Mouse (Mus musculus) spleen, embryonic (tissue): ENCODE results near the gene Tmco2.
"Not testable (repeated sequence)": the region's sequence is repeated elsewhere in the genome, so short reads cannot be mapped to it uniquely, and the experiment has no call there.

ENCODE experiments used
- CTCF ChIA-PET: fragments of 350-600 bp; sonication (Branson Sonifier 250); formaldehyde crosslinking; loops from one replicate; lab custom pipeline; 2022; lab: Charles Lee

Gene Tmco2

DNA sequence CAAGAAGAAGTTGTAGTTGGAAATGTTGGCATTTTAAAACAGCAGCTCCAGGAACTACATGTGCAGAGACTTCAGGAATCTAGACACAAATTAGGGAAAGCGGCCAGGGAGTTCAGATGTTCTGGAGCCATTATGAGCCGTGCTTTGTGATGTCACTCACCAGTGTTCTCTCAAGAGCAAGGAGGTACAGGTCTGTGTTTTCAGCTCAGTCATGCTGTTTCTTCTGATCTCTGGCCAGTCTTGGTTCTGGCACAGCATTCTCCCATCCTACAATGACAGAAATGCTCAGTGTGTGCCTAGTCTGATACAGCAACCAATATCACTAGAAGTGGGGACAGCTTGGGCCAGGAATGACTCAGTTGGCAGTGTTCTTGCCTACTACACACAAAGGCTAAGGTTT lies at the start of gene Tmco2:
TSS of gene Tmco2 (minus strand) at position 101 of the 400 bp plus-strand sequence.
- CTCF ChIA-PET: no interaction called here

DNA sequence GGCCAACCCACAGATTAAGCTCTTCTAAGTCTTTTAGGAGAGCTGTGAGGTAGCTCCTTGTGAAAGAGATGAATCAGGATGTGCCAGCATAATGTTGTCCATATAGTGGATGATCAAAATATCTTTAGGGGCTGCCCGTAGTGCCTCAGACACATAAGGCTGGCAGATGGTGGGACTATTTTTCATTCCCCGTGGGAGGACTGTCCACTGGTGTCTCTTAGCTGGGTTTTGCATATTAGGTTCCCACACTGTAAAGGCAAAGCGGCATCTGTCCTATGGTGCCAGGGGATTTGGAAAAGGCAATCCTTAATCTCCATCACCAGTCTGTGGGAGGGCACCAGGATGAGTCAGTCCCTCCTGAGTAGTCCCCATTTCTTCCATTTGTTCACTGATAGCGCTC lies 5.7 kb downstream of the Tmco2 start:
- CTCF ChIA-PET: no interaction called here

- CTCF ChIA-PET: no interaction called here
These were observed 11.2 kb downstream of the Tmco2 start, which contains the start of gene Zmpste24 for GRCm38 (mm10) chr4:121097650-121098378. Zmpste24 (minus strand) TSS chr4:121098241.

DNA sequence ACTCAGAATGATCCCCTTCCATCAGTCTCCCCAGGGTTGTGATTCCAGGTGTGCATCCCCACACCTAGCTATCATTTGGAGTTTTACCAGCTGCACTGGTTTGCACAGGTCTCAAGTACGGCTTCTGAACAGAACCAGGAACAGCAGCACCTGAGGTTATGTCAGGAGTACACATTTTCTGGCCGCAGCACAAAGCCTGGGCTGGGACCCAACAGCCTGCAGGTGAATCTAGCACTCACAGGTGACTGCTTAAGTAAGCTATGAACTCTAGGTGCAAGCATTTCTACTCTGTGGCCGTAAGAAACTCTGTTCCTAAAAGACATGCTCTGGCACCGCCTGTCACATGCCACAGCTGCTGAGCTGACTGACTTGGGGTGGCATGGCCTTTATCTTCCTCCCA lies 18.8 kb downstream of the Tmco2 start:
- CTCF ChIA-PET: no interaction called here

DNA sequence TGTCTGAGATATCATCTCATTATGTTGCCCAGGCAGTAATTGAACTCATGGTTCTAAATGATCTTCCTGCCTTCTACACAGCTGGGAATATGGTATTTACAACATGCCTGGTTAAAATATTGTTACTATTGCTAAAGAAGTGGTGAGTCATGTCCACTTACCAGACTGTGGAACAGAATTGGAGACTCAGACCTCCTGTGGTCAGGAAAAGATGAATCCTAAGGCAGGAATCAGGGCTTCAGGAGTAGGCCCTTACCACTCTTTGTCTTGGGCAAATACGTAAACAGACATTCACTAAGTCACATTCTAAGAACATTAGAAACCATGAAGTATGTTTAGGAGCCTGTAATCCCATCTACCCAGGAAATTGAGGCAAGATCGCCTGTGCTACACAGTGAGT lies 20.3 kb downstream of the Tmco2 start:
- CTCF ChIA-PET: interaction anchor here (0.7 kb wide), 1 partner anchor 33 kb away, joined by 3 read pairs; no protein-coding TSS in a partner anchor

DNA sequence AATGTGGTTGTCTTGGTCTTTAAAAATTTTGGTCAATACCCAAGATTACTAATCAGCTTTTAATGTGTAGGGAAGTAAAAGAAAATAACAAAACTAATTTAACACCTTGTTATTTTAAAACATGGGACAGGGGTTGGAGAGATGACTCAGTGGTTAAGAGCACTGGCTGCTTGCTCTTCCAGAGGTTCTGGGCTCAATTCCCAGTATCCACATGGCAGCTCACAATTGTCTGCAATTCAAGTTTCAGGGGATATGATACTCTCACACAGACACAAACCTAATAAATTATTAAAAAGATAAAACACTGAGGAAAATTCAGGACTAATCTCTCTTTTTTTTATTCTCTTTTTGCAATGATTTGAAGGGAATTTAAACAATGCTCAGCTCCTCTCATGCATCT lies 24.5 kb downstream of the Tmco2 start:
- CTCF ChIA-PET: no interaction called here

GRCm38 (mm10) chr4:121080395-121080794 lies 28.6 kb downstream of the Tmco2 start:
- CTCF ChIA-PET: no interaction called here

GRCm38 (mm10) chr4:121077915-121078646 lies 30.9 kb downstream of the Tmco2 start:
- CTCF ChIA-PET: no interaction called here

DNA sequence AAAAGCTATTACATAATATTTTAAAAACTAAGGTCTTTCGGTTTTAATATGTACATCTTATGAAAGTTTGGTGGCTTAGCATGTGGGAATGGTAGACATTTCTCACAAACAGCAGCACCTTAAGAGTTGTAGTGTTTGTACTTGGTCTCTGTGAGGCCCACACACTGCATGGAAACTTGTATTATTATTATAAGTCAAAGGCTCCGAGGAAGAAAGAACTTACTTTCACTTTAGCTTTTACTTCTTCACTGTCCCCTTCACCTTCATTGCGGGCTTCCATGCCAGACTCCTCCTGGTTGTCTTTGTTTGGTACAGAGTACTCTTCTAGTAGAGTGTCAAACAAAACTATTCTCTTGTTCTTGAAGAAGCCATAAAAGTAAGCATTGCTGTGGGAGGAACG lies 34.8 kb downstream of the Tmco2 start:
- CTCF ChIA-PET: no interaction called here

- CTCF ChIA-PET: no interaction called here
These were observed 43.7 kb downstream of the Tmco2 start for GRCm38 (mm10) chr4:121065336-121065735.

GRCm38 (mm10) chr4:121059218-121059617 lies 49.8 kb downstream of the Tmco2 start:
- CTCF ChIA-PET: not testable (repeated sequence)

- CTCF ChIA-PET: no interaction called here
These were observed 52.0 kb downstream of the Tmco2 start for GRCm38 (mm10) chr4:121057032-121057431.

DNA sequence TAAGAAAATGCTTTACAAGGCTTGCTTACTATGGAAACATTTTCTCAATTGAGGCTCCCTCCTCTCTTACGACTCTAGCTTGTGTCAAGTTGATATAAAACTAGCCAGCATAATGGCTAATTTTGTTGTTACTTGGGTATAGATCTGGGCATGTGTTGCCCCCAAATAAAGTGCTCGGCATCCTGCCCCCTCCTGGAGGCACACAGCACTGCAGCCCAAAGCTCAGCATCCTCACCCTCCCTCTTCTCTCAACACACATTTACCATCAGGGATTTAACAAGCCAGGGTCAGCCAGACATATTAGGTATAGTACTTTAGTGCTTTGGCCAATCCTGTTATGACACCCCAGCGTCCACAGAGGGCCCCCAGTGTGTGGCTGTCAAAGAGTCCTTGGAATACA lies 52.7 kb downstream of the Tmco2 start:
- CTCF ChIA-PET: no interaction called here
